Mouse (Mus musculus): ENCODE data around the gene Arhgef5. TPM values are rescaled to one million over a fixed set of nuclear protein-coding genes. Genes with fewer than 3 reads are reported as not detected.
"Not testable (repeated sequence)": the region's sequence is repeated elsewhere in the genome, so short reads cannot be mapped to it uniquely, and the experiment has no call there.

The Arhgef5 gene
- polyA plus RNA-seq (2012): not detected in 2 replicates

GRCm38 (mm10) chr6:43265363-43266041 lies at the start of gene Arhgef5:
Arhgef5 (plus strand) TSS chr6:43265582.
- TF ChIP-seq GATA1 (IDR thresholded peaks at IDR 0.05; ENCODE audit: low read length): no peak

- not testable (repeated sequence) for TF ChIP-seq GATA1 (IDR thresholded peaks at IDR 0.05; ENCODE audit: low read length)
Observed at GRCm38 (mm10) chr6:43231255-43231654, 34.1 kb upstream of the Arhgef5 start, which contains the start of gene Olfr47. Olfr47 (plus strand) TSS chr6:43231529.

- no peak for TF ChIP-seq GATA1 (IDR thresholded peaks at IDR 0.05; ENCODE audit: low read length)
Observed at GRCm38 (mm10) chr6:43242061-43242460, 23.3 kb upstream of the Arhgef5 start.

- TF ChIP-seq GATA1 (IDR thresholded peaks at IDR 0.05; ENCODE audit: low read length): no peak
Observed at GRCm38 (mm10) chr6:43247396-43247795, 18.0 kb upstream of the Arhgef5 start.

- TF ChIP-seq GATA1 (IDR thresholded peaks at IDR 0.05; ENCODE audit: low read length): no peak
Observed at GRCm38 (mm10) chr6:43252994-43253393, 12.4 kb upstream of the Arhgef5 start.

- no peak for TF ChIP-seq GATA1 (IDR thresholded peaks at IDR 0.05; ENCODE audit: low read length)
Observed at GRCm38 (mm10) chr6:43254193-43254926, 11.0 kb upstream of the Arhgef5 start.

GRCm38 (mm10) chr6:43260756-43261155 lies 4.6 kb upstream of the Arhgef5 start:
- no peak for TF ChIP-seq GATA1 (IDR thresholded peaks at IDR 0.05; ENCODE audit: low read length)

GRCm38 (mm10) chr6:43266356-43266755 lies 974 bp downstream of the Arhgef5 start:
- TF ChIP-seq GATA1 (IDR thresholded peaks at IDR 0.05; ENCODE audit: low read length): no peak

- no peak for TF ChIP-seq GATA1 (IDR thresholded peaks at IDR 0.05; ENCODE audit: low read length)
Observed at GRCm38 (mm10) chr6:43272597-43272996, 7.2 kb downstream of the Arhgef5 start.

- TF ChIP-seq GATA1 (IDR thresholded peaks at IDR 0.05; ENCODE audit: low read length): no peak
Observed at GRCm38 (mm10) chr6:43274123-43274522, 8.7 kb downstream of the Arhgef5 start.

- no peak for TF ChIP-seq GATA1 (IDR thresholded peaks at IDR 0.05; ENCODE audit: low read length)
Observed at GRCm38 (mm10) chr6:43278247-43278646, 12.9 kb downstream of the Arhgef5 start.

GRCm38 (mm10) chr6:43280481-43280880 lies 15.1 kb downstream of the Arhgef5 start:
- no peak for TF ChIP-seq GATA1 (IDR thresholded peaks at IDR 0.05; ENCODE audit: low read length)

GRCm38 (mm10) chr6:43292041-43292440 lies 26.7 kb downstream of the Arhgef5 start:
- no peak for TF ChIP-seq GATA1 (IDR thresholded peaks at IDR 0.05; ENCODE audit: low read length)

- no peak for TF ChIP-seq GATA1 (IDR thresholded peaks at IDR 0.05; ENCODE audit: low read length)
Observed at GRCm38 (mm10) chr6:43292471-43293076, 27.2 kb downstream of the Arhgef5 start.

GRCm38 (mm10) chr6:43293175-43293574 lies 27.8 kb downstream of the Arhgef5 start:
- no peak for TF ChIP-seq GATA1 (IDR thresholded peaks at IDR 0.05; ENCODE audit: low read length)

GRCm38 (mm10) chr6:43295908-43296307 lies 30.5 kb downstream of the Arhgef5 start:
- TF ChIP-seq GATA1 (IDR thresholded peaks at IDR 0.05; ENCODE audit: low read length): no peak
